Mouse (Mus musculus): ENCODE results near the gene Prcd.

The Prcd gene

DNA sequence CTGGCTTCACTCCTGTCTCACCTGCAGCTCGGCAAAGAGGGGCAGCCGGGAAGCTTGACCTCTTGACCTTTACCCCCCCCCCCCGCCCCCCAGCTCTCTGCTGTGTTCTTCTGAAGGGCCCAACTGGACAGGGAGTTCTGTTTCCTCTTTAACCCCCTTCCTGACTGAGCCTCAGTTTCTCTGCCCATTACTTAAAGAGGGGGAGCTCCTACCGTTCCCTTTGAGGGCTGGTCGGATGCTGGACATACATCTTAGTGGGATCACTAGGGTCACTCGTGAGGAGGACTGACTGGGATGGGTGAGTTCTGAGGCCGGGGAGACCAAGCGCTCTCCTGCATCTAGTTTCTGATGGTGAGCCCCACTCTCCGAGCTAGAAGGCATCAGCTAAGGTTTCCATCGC is at the start of gene Prcd:
Prcd (plus strand) TSS at position 301 of the 400 bp plus-strand sequence.
- WGBS = 12% methylated on average over 10 of the region's 10 CpGs

DNA sequence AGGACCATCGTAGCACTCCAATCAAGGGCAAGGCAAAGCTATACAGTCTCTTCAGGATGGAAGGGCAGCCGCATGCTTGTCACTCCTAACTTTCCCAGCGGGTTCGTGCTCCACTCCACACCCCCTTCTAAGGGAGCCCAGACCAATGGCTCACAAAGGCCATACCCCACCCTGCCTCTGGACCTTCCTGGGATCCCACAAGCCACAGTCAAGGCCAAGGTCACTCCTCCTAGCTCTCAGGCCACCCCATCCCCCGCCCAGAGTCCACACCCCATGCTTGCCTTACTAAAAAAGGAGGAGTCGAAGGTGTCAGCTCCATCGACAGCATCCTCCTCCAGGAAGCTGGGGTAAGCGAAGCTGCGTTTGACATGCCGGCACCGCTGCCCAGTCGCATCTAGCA is 49.2 kb upstream of the Prcd start:
- 96% methylated on average over 12 of the region's 12 CpGs for WGBS

DNA sequence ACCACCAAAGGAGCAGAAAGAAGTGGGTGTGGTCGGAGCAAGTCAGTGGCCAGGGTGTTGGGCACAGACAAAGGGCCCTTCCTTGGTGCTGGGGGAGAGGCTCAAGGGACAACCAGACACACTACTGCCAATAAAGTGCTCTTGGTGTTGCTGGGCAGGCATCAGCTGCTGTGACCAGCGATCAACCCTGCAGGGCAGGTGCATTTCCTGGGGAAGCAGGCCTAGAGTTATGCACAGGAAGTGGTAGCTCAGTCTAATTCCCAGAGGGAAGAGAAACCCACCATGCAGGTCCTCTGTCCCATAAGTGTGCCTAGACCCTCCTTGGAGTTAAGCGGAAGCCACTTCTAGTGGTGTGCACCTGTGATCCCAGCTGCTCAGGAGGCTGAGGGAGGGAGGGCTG is 45.6 kb upstream of the Prcd start:
- WGBS = 93% methylated on average over 3 of the region's 3 CpGs

DNA sequence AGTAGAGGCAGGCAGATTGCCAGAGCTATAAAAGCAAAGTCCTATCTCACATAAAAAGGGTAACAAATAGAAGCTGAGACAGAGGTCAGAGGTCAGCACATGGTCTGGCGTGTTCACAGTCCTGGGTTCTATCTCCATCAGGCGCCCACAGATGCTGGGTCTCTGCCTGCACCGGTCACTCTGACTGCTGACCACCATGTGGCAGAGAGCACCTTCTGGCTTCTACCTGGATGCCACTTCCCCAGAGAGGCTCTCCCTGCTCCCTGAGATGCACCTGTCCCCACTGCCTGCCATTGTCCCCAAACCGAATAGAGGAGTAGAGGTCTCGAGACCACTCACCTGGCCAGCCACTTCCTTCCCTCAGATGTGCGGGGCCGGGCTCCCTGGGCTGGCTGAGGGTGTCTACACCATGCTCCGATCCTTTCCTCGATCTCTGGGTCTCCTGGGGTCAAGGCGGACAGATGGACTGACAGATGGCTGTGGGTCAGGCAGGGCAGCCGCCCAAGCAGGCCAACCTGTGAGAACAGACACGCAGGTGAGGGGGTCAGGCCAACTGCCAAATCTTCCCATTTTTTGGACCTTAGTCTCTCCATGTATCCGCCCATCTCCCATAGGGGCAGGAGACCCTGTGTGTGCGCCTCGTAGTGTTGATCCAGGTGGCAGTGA is 43.2 kb upstream of the Prcd start:
- WGBS = 90% methylated on average over 15 of the region's 15 CpGs

DNA sequence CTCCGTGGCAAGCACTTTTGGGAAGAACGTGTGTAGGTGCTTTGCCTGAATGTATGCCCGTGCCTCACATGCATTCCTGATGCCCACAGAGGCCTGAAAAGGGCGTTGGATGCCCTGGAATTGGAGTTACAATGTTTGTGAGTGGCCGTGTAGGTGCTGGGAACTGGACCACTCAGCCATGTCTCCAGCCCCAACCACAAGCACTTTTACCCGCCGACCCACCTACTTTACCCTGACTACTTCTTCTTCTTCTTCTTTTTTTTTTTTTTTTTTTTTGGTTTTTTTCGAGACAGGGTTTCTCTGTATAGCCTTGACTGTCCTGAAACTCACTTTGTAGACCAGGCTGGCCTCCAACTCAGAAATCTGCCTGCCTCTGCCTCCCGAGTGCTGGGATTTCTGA is 42.2 kb upstream of the Prcd start:
- 94% methylated on average over 9 of the region's 9 CpGs for WGBS

DNA sequence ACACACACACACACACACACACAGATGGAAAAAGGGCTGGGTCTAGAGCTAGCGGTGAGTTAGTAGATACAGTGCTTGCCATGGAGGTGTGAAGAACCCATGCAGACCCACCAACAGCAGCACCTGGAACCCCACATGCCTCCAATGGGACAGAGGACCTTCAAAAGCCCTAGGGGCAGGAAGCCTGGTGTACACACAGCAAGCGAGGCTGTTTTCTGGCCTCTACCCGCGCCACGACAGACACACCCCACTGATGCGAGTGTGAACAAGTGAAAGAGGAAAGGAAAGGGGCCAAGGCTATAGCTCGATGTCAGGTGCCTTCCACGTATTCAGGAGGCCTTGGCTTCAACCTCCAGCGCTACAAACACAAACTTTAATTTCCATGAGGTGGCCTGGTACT is 41.5 kb upstream of the Prcd start:
- whole genome bisulfite sequencing = 88% methylated on average over 9 of the region's 9 CpGs

DNA sequence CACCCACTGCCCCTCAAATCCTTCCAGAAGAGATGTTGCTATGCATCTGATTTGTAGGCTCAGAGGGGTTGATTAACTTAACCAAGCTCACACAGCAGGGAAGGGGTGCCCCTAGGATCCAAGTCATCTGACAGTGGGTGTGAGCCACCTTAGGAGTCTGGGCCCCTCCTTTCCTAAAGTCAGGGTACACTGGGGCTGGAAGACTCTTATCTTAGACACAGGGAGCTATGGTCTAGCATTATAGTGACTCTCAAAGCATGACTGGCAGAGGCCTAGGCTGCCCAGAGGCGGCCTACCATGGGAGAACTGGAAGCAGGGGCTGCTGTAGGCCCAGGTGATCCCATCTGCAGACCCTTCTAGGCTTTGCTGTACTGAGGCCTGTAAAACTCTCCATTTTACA is 40.8 kb upstream of the Prcd start:
- WGBS = 100% methylated on average over 1 of the region's 1 CpGs

DNA sequence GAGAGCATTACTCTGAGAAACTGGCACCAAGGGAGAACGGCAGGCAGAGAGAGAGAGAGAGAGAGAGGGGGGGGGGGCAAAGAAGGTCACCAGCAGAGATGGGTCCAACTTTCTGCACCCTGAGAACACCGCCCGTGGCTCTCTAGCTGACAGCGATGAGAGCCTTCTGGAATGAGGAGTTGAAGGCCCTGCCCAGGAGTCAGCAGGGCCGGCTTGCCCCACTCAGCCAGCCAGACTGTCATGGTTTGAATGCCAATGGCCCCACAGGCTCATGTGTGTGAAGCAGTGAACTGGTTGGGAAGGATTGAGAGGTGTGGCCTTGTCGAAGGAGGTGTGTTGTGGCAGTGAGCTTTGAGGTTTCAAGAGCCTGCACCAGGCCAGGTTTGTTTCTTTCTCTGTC is 40.1 kb upstream of the Prcd start:
- 92% methylated on average over 6 of the region's 6 CpGs for WGBS

DNA sequence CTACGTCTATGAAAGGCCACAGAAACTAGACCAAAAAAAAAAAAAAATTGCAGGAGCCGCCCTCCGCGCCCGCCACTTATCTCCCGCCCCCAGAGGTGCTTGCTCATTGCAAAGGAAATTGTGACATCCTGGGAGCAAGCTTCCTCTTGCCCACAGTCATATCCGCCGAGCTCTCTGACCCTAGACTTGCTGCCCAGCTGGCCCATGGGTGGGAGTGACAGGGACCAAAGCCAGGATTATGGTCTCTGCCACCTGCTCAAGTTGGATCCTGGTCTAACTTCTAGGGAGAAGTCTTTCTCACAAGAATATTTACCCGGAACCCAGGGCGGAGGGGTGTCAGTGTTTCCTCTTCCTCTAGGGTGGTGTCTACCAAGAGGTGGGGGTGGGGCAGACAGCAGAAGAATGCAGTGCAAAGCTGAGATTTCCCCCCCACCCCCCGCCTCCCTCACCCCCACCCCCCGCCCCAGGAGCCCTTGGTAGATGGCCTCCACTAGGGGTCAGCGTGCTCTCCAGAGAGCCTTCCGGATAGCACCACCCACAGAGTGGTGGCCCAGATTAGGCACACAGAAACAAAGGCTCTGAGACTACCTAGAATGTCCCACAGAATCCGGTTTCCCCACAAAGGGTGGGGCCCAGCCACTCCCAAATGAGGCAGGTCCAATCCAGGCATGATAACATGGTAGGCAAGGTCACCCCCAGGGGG is 37.4 kb upstream of the Prcd start:
- 40% methylated on average over 15 of the region's 15 CpGs for WGBS

DNA sequence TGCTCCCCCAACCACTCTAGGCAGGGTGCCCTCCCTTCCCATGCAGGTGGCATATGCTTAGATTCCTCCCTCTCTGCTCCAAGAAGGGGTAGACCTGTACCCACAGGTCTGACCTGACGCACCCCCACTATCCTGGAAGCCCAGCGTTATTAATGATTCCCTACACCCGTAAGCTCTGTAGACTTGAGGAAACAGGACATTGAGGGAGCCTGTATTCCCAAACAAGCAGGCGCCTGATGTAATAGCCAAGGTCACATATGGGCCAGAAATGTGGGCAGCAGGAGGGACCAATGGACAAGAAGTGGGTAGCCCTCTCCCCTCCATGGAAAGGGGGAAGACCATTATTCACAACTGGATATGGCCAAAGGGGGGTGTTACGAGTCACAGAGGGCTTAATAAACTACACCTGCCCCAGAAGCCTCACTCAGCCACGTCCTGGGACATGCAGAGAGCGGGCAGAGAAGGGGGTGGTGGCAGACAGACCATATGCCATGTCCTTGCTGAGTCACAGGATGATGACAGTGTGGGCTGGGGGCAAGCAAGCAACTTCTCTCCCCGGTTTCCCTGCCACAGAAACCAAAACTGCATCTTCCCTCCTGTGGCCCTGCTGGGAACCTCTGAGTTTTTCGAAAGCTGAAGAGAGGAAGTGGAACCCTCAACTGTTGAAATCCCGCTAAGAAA is 36.8 kb upstream of the Prcd start:
- 79% methylated on average over 10 of the region's 10 CpGs for WGBS

DNA sequence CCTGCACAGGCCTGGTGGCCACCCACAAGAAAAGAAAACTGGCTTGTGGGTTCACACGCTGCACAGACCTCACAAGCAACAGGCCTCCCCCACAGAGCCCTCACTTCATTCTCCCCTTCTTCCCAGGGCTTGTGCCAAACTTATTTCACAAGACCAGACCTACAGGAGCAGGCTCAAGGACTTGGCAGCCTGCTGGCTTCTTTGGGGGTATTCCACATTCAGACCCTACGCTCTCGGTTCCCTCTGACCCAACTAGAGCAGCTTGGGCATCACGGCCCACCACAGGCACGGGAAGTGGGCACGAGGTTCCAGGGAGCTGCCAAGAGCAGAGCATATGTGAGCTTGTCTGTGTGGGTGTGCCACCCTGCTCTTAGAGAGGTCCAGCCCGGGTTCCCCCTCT is 35.7 kb upstream of the Prcd start:
- 48% methylated on average over 7 of the region's 7 CpGs for WGBS

DNA sequence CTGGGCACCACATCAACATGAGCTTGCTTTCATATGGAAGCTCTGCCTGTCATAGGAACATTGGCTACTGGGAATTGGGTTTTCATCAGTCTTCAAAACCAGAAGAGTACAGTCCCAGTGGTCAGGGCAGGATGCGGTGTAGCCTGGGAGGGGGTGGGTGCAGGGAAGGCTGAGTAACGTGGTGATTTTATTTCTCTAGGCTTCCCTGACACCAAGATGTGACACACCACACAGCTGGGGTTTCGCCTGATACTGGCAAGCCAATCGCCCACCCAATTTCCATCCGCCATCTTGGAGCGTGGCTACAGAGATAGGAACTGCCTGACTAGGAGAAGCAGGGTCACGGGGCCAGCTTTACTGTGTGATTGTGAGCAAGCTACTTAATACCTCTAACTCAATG is 34.7 kb upstream of the Prcd start:
- 93% methylated on average over 7 of the region's 7 CpGs for WGBS

DNA sequence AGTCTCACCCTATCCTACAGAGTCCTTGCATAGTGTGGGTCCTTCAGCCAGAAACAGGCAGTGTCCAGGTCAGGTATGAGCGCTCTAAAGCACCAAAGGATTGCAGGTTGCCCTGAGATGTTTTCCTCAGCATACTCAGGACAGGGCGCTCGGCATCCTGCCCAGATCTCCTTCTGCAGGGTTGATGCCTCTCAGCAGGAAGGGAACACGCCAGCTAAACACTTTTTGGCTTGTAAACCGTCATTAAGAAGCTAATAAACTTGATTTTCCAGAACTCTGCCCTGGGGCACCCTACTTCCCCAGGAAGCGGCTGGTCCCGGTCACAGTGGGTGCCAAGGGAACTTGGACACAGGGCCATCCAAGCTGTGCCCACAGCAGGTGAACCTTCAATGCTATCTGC is 34.2 kb upstream of the Prcd start:
- WGBS = 75% methylated on average over 7 of the region's 7 CpGs

DNA sequence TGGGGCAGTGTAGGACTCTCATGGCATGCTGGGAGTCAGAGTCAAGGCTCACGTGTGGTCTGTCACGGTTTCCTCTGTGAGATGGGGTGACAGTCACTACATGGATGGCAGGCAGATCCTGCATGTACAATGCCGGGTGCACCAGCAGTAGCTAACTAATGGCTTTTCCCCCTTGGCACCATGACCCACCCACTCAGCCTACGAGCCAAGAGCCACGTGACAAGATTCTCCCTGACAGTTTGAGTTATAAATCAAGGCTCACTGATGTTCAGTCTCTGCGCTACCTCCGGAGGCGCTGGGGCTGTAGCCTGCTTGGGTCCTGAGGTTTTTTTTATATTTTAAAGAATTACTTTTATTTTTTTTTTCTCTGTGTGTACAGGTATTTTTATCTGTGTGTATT is 33.8 kb upstream of the Prcd start:
- 62% methylated on average over 8 of the region's 8 CpGs for WGBS

DNA sequence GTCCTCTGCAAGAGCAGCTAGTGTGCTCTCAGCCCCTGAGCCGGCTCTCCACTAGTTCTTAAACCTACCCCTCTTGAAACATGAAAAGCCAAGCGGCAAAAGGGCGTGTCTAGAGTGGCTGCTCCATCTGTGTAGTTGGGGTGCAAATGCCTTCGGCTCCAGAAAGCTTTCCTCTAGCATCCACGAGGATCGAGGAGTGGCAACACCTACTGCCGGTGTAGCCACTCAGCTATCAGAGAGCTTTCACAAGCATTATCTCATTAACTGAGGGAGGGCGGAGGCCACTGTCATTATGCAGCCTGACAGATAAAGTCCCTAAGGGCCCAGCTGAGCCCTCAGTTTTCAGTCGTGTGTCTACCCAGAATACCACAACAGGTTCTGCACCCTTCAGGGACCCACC is 33.3 kb upstream of the Prcd start:
- 64% methylated on average over 9 of the region's 9 CpGs for WGBS

DNA sequence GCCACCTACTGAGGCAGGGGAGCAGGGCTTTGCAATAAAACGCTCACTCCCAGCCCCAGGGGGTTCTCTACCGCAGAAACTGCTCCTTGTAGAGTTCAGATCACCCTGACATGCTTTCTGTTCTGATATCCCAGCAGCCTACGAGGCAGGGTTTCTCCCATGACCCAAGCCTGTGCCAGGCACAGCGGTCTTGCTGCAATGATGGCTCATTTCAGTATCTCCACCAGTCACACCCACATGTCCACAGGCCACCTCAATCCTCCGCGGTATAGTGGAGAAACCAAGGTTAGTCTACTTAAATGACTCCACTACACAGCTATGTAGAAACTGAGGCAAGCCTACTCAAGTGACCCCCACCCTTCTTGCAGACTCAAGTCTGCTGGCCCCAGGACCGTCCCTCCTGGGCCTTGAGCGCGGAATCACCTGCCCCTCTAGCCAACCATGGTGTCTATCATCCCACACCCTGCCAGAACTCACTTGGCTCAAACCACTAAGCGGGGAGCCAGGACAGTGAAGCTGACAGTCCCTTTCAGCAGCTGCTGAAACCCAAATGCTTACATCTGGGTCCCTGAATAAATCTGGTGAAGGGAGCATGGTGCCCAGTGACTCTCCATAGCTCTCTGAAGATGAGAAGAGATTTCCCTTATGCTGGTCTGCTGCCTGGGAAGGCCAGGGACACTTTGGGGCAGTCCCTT is 32.6 kb upstream of the Prcd start:
- WGBS = 82% methylated on average over 10 of the region's 10 CpGs

DNA sequence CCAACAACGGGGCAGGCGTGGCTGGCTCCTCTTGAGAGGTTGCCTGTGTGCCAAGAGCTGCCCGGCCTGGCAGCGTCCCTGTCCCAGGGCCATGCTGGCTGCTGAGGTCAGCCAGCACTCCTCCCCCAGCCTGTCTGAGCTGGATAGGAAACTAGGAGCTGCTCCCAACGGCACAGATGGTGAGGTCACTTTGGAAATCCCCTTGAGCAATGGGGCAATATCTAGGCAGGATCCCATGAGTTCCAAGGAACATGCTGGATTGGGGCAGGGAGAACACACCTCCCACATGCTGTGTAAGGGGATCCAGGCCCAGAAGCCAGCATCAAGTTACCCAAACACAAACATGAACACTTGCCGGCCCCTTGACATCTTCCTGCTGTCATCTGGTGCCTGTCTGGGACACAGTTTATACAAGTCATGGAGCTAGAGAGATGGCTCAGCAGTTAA is 32.1 kb upstream of the Prcd start:
- WGBS = 43% methylated on average over 6 of the region's 6 CpGs

DNA sequence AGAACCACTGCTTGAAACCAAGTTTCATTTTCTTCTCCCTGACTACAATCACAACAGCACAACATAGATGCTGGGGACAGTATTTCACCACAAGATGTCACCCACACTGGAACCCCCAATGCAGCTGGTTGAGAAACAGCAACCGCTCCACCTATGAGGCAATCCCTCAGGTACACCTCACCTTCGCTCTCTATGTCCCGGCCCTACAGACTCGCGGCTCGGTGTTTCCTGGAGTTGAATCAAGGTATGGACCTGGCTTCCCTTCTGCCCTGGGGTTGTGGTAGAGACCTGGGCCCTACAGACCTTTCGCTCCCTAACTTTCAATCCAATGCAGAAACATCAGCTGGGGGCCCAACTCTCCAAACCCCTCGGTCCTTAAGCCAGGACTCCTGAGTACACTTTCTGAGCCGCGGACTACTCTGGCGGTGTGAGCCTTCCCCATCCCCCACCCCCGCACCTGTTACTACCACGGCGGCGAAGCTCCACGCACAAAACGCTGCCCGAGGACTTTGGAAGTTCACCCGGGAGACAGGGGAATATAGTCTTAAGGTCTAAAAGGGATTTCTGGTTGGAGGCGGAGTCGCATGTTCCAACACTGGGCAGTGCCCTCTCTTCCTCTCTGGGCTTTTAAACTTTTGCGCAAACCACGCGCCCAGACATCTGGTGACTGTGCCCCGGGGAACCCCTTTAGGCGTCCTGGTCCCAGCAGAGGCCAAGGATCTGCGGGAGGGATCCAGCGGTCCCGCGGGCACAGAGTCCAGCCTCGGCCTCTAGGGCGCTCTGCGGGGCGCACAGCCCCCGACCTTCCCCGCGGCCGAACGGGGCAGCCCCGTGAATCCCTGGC is 29.8 kb upstream of the Prcd start:
- WGBS = 18% methylated on average over 40 of the region's 40 CpGs

DNA sequence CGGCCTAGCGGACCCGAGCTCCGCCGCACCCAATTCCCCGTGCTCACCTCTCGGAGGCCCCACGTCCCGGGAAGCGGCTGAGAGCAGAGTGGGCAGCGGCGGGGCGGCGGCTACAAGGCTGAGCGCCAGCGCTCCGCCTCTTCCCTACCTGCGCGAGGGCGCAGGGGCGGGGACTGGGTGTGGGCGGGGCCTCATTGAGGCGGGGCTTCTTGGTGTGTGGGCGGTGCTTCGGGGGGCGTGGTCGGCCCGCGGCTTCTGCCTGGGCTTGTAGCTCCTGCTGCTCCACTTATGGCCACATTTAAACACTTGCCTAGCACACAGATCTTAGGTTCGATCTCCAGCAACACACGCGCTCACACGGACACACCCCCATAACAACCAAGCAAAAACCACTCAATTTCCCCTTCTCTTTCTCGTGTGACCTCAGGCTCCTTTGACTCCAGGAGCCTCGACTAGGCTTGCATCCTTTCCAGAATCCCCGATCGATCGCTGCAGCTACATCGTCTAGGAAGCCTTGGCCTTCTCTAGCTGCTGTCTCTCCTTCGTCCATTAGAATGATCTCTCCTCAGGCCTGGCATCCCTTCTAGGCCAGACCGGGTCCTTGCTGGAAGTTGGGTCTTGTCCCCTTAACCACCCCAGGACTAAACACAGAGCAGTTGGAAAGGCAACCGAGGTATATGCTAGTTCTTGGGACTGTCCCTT is 29.1 kb upstream of the Prcd start:
- WGBS = 14% methylated on average over 41 of the region's 42 CpGs

DNA sequence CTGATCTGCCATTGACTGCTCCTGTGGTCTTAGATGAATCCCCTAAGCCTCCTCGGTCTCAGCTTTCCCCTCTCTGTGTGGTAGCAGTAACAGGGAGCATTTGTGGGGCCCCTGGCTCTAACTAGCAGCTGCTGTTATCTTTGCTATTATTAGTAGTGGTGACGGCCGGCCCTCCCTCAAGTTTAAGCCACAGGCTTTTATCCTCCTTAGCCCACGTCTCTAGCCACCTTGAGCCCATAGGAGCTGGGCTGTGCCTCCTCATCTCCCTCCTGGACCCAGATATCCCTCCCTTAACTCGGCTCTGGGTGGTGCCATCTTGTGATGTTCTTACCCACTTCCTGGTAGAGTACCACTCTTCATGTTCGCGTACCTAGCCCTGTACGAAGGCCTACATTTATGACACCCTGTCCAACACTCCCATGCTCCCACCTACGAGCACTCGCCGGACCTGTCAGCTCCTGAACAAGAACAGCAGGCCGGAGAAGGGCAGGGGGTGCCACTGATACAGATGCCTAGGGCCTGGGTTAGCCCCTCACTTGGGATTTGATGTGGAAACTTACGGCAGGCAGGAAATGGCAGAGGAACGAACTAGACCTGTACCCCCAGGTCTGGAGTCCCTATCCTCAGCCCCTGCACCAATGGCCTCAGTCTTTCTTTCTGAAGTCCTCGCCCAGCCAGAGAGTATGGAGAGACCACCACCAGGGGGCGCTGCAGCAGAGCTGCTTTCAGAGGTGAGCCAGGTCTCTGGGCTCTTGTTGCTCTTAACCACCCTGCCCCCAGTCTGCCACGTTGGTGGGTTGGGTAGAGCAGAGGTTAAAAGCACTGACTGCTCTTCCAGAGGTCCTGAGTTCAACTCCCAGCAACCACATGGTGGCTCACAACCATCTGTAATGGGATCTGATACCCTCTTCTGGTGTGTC is 28.0 kb upstream of the Prcd start:
- 82% methylated on average over 17 of the region's 17 CpGs for WGBS
